Mouse (Mus musculus): Measurements from ENCODE around the gene C8g. TPM values are rescaled to one million over a fixed set of nuclear protein-coding genes. Genes with fewer than 3 reads are reported as not detected.

Gene C8g
- polyA plus RNA-seq (2014; fragmentation: Nextera tagmentation; extraction: Ambion mirVana): 4.1 and 5.5 TPM in 2 replicates

DNA sequence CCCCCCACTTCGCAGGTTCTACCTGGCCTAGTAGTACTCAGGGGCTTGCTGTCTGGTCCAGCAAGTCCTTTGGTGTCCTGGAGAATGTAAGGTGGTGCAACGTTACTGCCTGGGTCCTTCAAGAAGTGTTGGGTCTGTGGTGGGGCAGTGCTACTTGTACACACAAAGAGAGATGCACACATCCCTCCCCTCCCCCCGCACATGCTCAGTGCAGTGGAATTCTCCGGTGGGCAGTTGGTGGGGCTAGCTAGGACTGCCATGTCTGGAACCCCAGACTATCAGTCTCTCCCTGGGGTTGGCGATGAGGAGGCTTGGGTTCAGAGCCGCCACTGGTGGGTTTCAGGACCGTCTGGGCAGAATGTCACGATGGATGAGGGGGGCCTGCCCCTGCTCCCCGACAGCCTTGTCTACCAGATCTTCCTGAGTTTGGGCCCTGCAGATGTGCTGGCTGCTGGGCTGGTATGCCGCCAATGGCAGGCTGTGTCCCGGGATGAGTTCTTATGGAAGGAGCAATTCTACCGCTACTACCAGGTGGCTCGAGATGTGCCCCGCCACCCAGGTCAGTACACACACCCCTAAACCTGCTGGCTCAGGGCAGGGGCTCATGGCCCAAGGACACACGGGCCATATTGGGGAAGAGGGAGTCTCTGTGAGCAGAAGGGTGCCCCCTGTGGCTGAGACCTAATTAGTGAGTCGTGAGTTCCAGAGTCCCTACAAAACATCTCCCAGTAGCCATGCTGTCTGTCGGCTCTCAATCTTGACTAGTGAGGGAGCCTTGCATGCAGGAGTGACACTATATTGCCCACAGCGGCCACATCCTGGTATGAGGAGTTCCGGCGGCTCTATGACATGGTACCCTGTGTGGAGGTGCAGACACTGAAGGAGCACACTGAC is at the start of gene C8g:
TSS of gene C8g (minus strand) at position 127 of the 894 bp plus-strand sequence.
- no peaks in the 10 kb centered on the region for H3K27me3 ChIP-seq (ENCODE audit: control insufficient read depth, insufficient read depth, low read length)
- peak within 1 kb of the TSS; percentile 97 for H3K4me2 ChIP-seq (replicated peaks)
- peak within 1 kb of the TSS; percentile 92 for H3K9ac ChIP-seq
- DNase-seq (ENCODE audit: low spot score) (no peak), ATAC-seq (ENCODE audit: low FRiP score) (no peak; the same call in 1 of the 2 replicates)
- peak within 1 kb of the TSS; percentile 71 for H3K4me3 ChIP-seq (replicated peaks; ENCODE audit: low read length)
- H3K9me3 ChIP-seq (ENCODE audit: control insufficient read depth, low read length): no peaks in the 10 kb centered on the region
- peaks cover 11% of the 10 kb centered on the region for H3K4me1 ChIP-seq (replicated peaks; ENCODE audit: control insufficient read depth, insufficient read depth, low read length)
- 81% methylated on average over 20 of the region's 20 CpGs for WGBS
- H3K27ac ChIP-seq: peak within 1 kb of the TSS; percentile 72
- H3K36me3 ChIP-seq (replicated peaks; ENCODE audit: control insufficient read depth, insufficient read depth): peaks cover 37% of the 10 kb centered on the region

DNA sequence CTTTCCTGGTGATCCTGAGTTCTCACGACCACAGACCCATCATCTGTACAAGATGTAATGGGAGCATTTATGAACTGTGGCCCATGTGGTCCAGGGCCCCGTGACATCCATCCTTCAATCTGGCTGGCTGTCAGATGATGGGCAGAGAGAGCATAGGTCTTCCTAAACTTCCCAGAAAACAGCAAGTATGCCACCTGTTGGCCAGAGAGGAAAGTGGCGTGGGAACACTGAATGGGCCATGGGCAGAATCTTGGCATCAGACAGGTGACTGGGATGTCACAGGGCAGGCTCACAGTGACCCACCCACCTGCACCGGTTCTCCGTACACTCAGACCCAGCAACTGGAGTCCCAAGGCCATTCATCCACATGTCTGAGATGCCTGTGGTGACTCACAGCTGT is 49.7 kb upstream of the C8g start:
- H3K27ac ChIP-seq: no peak overlapping the region
- H3K4me3 ChIP-seq (replicated peaks; ENCODE audit: low read length): no peak overlapping the region
- WGBS: 35% methylated on average over 5 of the region's 5 CpGs
- ATAC-seq (ENCODE audit: low FRiP score) (no peak), DNase-seq (ENCODE audit: low spot score) (no peak)
- H3K9ac ChIP-seq: no peak overlapping the region
- H3K9me3 ChIP-seq (ENCODE audit: control insufficient read depth, low read length): no peaks in the 10 kb centered on the region
- H3K27me3 ChIP-seq (ENCODE audit: control insufficient read depth, insufficient read depth, low read length): no peaks in the 10 kb centered on the region
- H3K36me3 ChIP-seq (replicated peaks; ENCODE audit: control insufficient read depth, insufficient read depth): no peaks in the 10 kb centered on the region
- no peak overlapping the region for H3K4me2 ChIP-seq (replicated peaks)
- H3K4me1 ChIP-seq (replicated peaks; ENCODE audit: control insufficient read depth, insufficient read depth, low read length): 0 out of 2 replicates have a peak, but pooled peaks cover 2% of the 10 kb centered on the region

DNA sequence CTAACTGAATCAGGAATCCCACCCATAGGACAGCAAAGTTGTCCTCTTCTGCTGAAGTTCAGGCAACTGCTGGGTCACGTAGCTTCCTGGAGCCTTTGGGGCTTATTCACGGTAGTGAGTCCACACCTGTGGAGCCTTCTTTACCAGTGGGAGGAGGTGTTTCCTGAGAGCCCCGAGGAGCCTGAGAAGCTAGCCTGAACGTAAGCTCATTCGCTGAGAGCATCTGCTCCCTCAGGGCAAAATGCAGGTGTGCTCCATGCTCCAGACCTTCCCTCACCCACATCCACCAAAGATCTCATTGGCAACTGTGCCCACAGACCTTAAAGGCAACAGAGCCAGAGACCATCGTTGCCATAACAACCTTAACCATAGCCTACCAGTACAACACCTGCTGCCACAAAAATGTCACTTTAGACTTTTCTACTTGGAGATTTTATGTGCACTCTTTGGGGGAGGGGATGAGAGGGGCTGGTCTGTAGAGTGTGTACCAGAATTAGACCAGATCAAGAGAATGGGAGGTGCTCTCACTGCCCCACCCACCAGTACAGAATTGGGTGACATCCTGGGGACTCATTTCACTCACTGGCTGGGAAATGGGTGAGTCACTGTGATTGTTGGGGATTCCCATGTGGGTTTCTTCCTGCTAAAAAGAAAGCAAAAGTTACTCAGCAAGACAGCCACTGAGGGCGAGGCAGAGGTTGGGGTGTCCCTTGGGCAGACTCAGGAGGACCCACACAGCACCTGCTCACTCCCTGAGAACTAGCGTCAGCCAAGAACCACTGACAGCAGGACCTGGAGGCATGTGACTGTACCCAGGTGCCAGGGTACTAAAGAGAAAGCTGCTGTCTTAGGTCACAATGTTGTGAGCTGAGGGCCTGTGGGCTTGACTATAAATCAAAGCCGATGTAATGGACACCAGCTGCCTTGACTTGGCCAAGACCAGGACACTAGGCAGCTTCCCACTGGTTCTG is 47.8 kb upstream of the C8g start:
- ATAC-seq (ENCODE audit: low FRiP score) (no peak), DNase-seq (ENCODE audit: low spot score) (no peak)
- H3K9ac ChIP-seq: no peak overlapping the region
- 0 out of 2 replicates have a peak, but pooled peaks cover 6% of the 10 kb centered on the region for H3K4me1 ChIP-seq (replicated peaks; ENCODE audit: control insufficient read depth, insufficient read depth, low read length)
- no peaks in the 10 kb centered on the region for H3K27me3 ChIP-seq (ENCODE audit: control insufficient read depth, insufficient read depth, low read length)
- H3K36me3 ChIP-seq (replicated peaks; ENCODE audit: control insufficient read depth, insufficient read depth): no peaks in the 10 kb centered on the region
- no peak overlapping the region for H3K4me2 ChIP-seq (replicated peaks)
- no peak overlapping the region for H3K27ac ChIP-seq
- WGBS: 83% methylated on average over 9 of the region's 9 CpGs
- no peaks in the 10 kb centered on the region for H3K9me3 ChIP-seq (ENCODE audit: control insufficient read depth, low read length)
- H3K4me3 ChIP-seq (replicated peaks; ENCODE audit: low read length): no peak overlapping the region

GRCm38 (mm10) chr2:25546811-25547491 is 45.4 kb upstream of the C8g start, which contains the start of gene Traf2:
Gene Traf2 (minus strand): TSS chr2:25546940.
- Histone ChIP-seq H3K9ac (peak within 1 kb of the TSS; percentile 68), H3K4me1 (replicated peaks; ENCODE audit: control insufficient read depth, insufficient read depth, low read length) (0 out of 2 replicates have a peak, but pooled peaks cover 6% of the 10 kb centered on the region), H3K9me3 (ENCODE audit: control insufficient read depth, low read length) (no peaks in the 10 kb centered on the region), H3K4me3 (replicated peaks; ENCODE audit: low read length) (peak within 1 kb of the TSS; percentile 65), H3K27ac (no peak within 1 kb of the TSS), H3K4me2 (replicated peaks) (peak within 1 kb of the TSS; percentile 76), H3K27me3 (ENCODE audit: control insufficient read depth, insufficient read depth, low read length) (no peaks in the 10 kb centered on the region), H3K36me3 (replicated peaks; ENCODE audit: control insufficient read depth, insufficient read depth) (no peaks in the 10 kb centered on the region)
- ATAC-seq (ENCODE audit: low FRiP score) (peak; percentile 100), DNase-seq (ENCODE audit: low spot score) (peak; percentile 97)
- WGBS: 3% methylated on average over 48 of the region's 48 CpGs

DNA sequence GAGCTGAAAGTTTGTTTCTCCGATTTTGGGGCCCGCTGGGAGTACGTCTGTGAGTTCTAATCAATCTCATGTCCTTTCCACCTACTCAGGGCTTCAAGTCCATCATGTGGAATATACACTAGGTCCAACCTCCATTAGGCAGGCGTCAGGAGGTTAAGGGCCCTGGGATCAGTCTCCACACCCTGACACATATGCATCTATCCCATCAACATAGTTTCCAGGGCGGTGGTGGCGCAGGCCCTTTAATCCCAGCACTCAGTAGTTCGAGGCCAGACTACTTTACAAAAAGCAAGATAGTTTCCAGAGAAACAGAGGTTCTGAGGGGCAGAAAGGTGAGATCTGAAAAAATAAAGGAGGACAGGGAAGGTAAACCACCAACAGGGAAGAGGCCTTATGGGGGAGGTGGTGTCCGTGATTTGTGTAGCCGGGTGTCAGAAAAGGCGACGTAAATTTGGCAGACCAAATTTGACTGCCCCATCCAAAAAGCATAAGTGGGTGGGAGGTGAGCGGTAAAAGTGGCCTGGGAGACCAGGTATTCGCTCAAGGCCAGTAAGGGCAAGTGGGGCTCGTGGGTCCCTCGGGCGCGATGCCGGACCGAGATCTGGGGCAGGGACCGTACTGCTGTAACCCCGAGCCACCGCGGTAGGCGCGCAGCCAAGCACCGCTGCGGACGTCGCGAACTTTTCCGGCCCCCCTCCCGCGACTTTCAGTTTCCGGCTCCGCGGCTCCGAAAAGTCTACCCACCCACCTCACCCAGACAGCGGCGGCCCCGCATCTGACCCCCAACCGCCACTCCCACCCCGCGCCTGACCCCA is 44.7 kb upstream of the C8g start:
- Histone ChIP-seq H3K4me2 (replicated peaks) (peak overlapping the region; percentile 76), H3K9ac (peak overlapping the region; percentile 68), H3K4me1 (replicated peaks; ENCODE audit: control insufficient read depth, insufficient read depth, low read length) (0 out of 2 replicates have a peak, but pooled peaks cover 6% of the 10 kb centered on the region), H3K36me3 (replicated peaks; ENCODE audit: control insufficient read depth, insufficient read depth) (no peaks in the 10 kb centered on the region), H3K4me3 (replicated peaks; ENCODE audit: low read length) (peak overlapping the region; percentile 65), H3K27ac (no peak overlapping the region), H3K27me3 (ENCODE audit: control insufficient read depth, insufficient read depth, low read length) (no peaks in the 10 kb centered on the region), H3K9me3 (ENCODE audit: control insufficient read depth, low read length) (no peaks in the 10 kb centered on the region)
- WGBS: 11% methylated on average over 37 of the region's 43 CpGs
- no peak for DNase-seq (ENCODE audit: low spot score)
- peak; percentile 54 for ATAC-seq (ENCODE audit: low FRiP score)

DNA sequence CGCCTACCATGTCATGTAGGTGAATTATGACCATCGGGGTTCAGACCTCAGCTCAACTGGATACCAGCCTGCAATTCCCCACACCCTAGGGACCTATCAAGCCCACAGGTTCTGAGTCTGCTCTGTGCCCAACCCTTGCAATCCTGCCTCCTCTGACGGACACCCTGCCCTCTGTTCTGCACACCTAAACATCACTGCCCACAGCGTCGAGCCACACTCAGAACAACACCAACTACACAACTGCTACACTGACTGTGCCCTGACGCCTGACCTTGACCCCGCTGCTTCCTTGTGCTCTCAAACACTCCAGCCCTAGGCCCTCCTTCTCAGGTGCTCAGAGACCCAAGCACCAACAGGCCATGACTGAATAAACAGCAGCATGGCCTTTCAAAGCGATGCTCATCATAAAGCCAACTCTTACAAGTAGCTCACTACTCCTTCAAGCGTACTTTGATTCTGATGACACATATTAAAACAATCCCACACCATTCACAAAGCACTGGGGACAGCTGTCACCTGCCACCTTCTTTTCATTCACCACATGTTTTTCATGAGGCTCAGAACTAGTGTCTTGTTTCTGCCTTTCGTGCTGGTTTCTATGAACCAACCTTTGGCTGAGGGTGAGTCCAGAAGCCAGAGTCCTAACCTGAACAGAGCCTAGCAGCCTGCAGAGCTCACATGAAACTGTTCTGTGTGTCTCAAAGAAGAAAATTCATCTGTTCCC is 40.3 kb upstream of the C8g start:
- no peaks in the 10 kb centered on the region for H3K9me3 ChIP-seq (ENCODE audit: control insufficient read depth, low read length)
- no peak overlapping the region for H3K9ac ChIP-seq
- DNase-seq (ENCODE audit: low spot score): no peak
- no peak overlapping the region for H3K4me3 ChIP-seq (replicated peaks; ENCODE audit: low read length)
- H3K4me1 ChIP-seq (replicated peaks; ENCODE audit: control insufficient read depth, insufficient read depth, low read length): 0 out of 2 replicates have a peak, but pooled peaks cover 6% of the 10 kb centered on the region
- H3K27me3 ChIP-seq (ENCODE audit: control insufficient read depth, insufficient read depth, low read length): no peaks in the 10 kb centered on the region
- no peak overlapping the region for H3K4me2 ChIP-seq (replicated peaks)
- peaks cover 13% of the 10 kb centered on the region; the same call in 1 of the 2 replicates for H3K36me3 ChIP-seq (replicated peaks; ENCODE audit: control insufficient read depth, insufficient read depth)
- H3K27ac ChIP-seq: no peak overlapping the region
- WGBS: 90% methylated on average over 10 of the region's 10 CpGs
- no peak for ATAC-seq (ENCODE audit: low FRiP score)

DNA sequence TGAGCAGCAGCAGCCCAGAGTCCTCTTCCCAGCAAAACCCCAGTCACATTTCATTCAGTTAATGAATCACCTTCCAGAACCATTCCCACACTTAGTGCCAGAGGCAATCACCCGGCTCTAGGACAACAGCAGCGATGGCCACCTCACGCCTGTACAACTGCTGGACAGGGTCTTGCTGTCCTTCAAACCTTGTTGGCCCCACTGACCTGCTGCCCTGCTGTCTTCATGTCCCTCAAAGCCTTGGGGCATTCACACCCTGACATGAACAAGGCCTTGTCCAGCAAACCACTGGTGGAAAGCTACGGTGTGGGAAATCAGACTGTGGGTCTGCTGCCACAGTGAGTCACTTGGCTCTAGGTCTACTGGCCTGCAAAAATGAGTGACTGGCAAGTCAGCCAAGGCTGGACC is 39.0 kb upstream of the C8g start:
- DNase-seq (ENCODE audit: low spot score): no peak
- no peak for ATAC-seq (ENCODE audit: low FRiP score)
- WGBS: 98% methylated on average over 4 of the region's 4 CpGs
- H3K4me1 ChIP-seq (replicated peaks; ENCODE audit: control insufficient read depth, insufficient read depth, low read length): no peaks in the 10 kb centered on the region
- peaks cover 26% of the 10 kb centered on the region for H3K36me3 ChIP-seq (replicated peaks; ENCODE audit: control insufficient read depth, insufficient read depth)
- H3K9ac ChIP-seq: no peak overlapping the region
- H3K4me2 ChIP-seq (replicated peaks): no peak overlapping the region
- no peak overlapping the region for H3K27ac ChIP-seq
- H3K9me3 ChIP-seq (ENCODE audit: control insufficient read depth, low read length): no peaks in the 10 kb centered on the region
- no peaks in the 10 kb centered on the region for H3K27me3 ChIP-seq (ENCODE audit: control insufficient read depth, insufficient read depth, low read length)
- H3K4me3 ChIP-seq (replicated peaks; ENCODE audit: low read length): no peak overlapping the region

DNA sequence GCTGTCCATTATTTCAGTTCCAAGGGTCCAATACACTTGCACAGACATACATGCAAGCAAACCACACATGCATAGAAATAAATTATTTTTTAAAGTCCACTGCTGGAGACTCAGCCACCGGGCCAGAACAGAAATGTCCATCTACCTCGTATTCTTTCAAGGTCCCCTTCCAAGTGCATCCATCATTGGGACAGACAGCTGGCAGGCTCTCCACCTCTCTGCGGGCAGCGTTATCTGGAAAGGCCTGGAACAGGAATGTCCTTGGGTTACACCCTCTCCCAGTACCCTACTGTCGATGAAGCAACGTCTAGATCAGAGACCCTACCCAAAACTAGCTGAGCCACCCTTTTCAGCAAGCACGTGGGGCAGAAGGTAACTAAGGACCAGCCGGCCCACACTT is 35.0 kb upstream of the C8g start:
- Histone ChIP-seq H3K36me3 (replicated peaks; ENCODE audit: control insufficient read depth, insufficient read depth) (peaks cover 37% of the 10 kb centered on the region), H3K4me1 (replicated peaks; ENCODE audit: control insufficient read depth, insufficient read depth, low read length) (no peaks in the 10 kb centered on the region), H3K9ac (no peak overlapping the region), H3K4me3 (replicated peaks; ENCODE audit: low read length) (no peak overlapping the region), H3K27me3 (ENCODE audit: control insufficient read depth, insufficient read depth, low read length) (no peaks in the 10 kb centered on the region), H3K9me3 (ENCODE audit: control insufficient read depth, low read length) (no peaks in the 10 kb centered on the region), H3K4me2 (replicated peaks) (no peak overlapping the region), H3K27ac (no peak overlapping the region)
- ATAC-seq (ENCODE audit: low FRiP score): no peak
- WGBS: 93% methylated on average over 8 of the region's 8 CpGs
- DNase-seq (ENCODE audit: low spot score): no peak

Data from hindbrain, embryonic 14.5 days (tissue).